Mouse (Mus musculus) cerebellum, postnatal 25 days (tissue): ENCODE results near the gene Abcb9.
A peak's percentile ranks its signal among the peaks of the same experiment; 100 is the strongest.

Experiments used
- DNase-seq, 2 experiments: peaks; one replicate each; pipeline ENCODE4 v3.0.0; 2021; ENCODE audit warnings: mixed read lengths in 2 of 2

Abcb9 gene

GRCm38 (mm10) chr5:124030386-124031067, 65.1 kb downstream of the Abcb9 start:
- peak; percentile 63 to 68 for DNase-seq

DNA sequence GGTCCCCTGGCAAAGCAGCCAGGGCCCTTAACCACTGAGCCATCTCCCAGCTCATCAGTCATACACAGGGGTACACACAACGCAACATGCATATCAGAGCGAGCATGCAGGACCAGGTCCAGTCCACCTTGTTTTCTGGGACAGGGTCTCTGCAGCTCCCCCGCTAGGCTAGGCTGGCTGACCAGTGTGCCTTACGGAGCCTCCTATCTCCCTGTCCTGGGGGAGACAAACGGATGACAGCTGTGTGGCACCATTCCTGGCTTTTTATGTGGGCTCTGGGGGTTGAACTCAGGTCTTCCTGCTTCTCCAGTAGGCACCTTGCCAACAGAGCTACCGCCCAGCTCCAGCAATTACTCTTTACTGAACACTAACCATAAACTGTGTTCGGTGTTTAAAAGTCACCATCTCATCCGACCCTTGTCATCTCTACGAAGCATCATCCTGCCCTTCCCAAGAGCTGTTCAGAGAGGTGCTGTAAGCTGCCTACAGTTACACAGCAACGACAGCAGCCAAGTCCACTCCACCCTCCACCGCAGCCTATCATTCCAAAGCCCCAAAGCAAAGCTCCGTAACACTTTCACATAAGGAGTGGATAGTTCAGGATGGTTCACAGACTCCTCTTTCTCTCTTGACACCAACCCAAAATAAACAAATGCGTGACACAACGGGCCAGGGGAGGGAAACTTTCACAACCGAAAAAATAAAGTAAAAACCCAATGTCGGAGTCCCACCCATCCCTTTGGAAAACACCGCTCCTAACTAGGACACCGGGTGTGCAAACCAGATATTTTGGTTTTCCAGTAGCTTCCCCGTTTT, 66.2 kb downstream of the Abcb9 start:
- peak in 1 of 2 experiments; percentile 41 for DNase-seq

GRCm38 (mm10) chr5:124028680-124029079, 66.9 kb downstream of the Abcb9 start:
- no peak for DNase-seq

DNA sequence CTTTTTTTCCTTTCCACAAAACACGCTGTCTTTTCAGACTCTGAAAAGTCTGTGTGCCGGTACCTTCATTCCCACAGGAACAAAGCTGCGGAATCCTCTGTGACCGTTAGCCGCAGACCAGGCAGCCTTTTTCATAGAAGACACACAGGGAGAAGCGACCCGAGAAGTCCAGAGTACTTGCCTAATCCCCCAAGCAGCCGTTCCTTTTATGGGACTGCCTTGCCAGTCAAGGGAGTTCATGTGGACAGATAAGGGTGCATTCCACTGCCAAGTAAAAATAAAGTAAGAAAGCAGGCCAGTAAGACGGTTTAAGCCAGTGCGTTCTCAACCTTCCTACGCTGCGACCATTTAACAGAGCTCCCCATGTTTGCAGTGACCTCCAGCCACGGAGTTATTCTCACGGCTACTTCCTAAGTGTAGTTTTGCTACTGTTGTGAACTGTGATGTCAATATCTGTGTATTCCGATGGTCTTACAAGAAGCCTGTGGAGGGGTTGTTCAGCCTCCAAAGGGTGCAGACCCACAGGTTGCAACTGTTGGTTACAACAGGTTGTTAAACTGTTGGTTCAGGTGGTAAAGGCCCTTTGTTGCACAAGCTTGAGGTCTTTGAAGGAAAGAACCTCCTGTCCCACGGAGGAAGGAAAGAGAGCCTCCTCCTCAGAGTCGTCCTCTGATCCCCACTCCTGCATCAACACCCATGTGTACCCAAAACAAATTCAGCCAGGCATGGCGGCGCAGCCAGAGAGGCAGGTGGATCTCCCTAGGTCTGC, 67.7 kb downstream of the Abcb9 start:
- DNase-seq: no peak

DNA sequence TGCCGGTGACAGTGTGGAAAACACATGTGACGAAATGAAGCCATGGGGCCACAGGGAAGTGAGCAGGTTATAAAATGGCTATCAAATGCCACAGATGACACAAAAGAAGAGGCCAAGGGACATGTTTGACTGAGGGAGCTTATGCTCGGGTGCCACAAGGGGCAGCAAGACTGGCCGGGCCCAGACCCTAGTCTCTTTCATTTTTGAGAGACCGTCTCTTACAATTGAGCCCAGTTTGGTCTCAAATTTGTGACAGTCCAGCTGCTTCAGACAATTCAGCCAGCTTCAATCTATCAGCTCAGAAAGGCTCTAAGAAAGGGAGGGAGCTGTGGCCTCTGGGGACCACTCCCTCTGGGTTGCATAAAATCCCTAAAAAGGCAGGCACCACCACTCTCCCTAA, 69.0 kb downstream of the Abcb9 start:
- no peak for DNase-seq

DNA sequence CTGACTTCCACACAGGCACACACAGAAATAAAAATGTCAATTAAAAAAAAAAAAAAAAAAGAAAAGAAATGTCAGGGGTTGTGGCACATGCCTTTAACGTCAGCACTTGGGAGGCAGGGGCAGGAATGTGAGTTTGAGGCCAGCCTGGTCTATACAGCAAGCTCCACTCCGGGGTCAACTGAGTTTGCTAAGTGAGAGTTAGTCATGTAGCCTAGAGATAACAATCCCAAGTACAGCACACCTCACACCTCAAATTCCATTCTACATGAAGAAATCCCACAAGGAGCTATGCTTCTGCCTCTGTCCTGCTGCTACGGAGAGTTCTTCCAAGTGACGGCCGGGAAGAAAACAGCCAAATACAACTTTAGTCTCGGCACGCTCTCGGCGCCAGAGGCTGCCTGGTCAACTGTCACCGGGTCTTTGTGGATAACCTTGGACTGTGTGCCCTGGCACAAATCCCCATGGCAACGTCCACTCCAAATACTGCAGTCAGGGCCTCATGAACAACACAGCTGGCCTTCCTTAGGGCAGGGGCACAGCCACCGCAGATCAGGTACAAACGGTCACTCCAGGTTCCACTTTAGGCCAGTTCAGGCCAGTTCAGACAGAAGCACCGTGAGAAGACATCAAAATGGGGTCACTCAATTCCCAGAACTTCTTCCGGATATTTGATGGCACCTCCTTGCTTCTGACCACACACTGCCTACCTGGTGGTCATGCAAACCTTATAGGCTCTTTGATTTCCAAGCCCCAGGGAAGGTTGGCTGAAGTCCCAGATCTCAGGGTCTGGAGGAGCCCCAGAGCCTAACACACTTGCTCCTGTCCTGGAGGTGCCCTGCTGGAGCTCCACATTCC, 69.8 kb downstream of the Abcb9 start:
- peak in 1 of 2 experiments; percentile 55 for DNase-seq

GRCm38 (mm10) chr5:124025146-124025545, 70.5 kb downstream of the Abcb9 start:
- DNase-seq: peak in 1 of 2 experiments; percentile 14

GRCm38 (mm10) chr5:124024677-124025076, 70.9 kb downstream of the Abcb9 start:
- DNase-seq: peak; percentile 81 to 88

DNA sequence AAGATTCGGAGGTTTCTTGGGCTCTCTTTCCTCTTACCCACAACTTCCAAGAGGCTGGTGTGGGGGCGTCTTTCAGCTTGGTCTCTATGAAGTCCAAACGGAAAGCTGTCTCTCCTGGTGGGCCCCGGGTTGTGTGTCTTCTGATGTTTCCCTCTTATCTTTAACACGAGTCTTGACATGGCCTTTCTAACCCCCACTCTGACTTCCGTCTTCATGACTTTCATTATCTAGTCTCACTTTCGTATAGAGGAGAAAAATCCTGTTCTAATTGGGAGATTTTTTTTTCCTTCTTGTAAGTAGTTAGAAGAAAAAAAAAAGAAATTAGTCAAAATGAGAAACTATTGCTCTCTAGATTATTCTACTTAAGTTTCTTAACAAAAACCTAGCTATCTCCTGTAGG, 73.2 kb downstream of the Abcb9 start:
- DNase-seq: no peak

DNA sequence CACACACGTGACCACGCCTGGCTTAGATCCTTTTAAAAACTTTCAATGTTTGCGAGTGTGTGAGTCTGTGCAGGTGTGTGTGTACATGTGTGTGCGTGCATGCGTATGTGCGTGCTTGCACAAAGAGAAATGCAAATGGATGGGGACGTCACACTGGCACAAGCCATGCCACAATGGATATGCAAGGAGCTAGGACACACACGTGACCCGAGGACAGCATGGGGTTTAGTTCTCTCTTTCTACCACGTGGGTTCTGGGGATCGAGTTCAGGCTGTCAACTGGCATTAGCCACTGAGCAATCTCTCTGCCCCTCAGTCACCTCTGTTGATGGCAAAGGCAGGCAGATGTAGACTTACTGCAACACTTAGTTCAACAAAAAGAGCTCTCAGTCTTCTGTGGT, 73.9 kb downstream of the Abcb9 start:
- DNase-seq: peak; percentile 12 to 16

DNA sequence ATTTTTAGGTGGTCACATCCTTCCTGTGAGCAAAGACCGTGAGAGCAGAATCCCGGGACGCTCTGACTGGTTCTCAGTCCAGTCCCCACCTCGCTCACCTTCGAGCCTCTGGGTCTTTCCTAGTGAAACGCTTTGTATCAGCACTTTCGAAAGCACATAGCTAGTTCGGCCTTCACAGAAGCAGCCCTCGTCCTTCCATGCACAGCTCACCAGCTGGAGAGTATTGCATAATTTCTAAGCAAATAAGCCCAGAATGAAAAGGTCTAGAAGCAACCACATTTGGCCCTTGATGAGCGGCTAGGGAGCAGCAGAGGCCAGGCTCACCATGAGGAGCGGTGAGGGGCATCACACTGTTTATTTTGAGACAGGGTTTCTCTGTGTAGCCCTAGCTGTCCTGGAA, 74.5 kb downstream of the Abcb9 start:
- peak; percentile 17 to 22 for DNase-seq

DNA sequence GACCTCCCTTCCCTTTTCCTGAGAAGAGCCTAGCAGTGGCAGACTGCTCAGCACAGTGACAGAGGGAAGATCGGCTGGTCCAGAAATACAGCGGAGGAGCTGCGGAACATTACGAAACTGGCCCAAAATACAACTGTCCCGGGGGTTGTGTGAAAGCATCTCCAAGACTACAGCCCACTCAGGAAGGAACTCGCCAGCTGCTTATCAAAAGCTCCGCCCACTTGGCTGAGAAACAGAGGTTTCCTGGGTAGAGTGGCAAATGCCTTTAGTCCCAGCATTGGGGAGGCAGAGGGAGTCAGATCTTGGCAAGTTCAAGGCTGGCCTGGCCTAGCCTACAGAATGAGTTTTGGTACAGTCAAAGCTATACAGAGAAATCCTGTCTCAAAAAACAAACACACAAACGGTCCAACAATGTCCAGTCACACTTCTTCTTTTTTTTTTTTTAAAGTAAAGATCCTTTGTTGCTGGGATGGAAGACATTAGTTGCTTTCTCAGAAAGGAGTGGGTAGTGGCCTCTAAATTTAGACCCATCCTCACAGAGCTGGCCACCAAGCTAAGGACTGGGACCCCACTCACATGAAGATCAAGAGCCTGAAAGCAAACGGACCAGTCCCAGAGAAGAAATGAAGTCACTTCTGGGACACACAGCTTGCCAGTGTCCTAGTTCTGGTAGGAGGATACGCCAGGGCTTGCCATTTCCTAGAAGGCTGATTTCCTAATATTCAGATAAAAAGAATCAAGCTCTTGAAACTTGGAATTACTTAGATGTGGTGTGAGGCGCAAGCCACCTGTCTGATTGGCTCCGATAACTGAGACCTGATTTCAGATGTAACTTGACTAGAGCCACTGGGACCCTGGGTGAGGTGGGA, 76.0 kb downstream of the Abcb9 start:
- peak; percentile 49 to 56 for DNase-seq

GRCm38 (mm10) chr5:124018651-124019050, 76.9 kb downstream of the Abcb9 start:
- peak; percentile 9 to 17 for DNase-seq

DNA sequence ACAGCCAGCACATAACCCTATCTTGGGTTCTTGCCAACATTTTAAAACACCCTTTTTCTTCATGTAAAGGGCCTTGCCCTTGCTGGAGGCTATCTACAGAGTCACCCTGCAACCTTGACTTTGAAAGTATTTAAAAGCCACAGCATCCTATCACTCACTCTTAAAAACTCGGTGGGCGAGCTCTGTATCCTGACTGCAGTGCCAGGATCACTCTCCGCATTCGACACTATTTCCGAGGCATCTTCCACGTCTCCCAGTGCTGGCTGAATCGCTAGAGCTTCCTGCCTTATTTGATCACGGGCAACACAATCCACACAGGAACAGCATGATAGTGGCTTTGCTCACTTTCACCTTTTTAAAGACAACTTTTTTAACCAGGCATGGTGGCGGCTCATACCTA, 77.7 kb downstream of the Abcb9 start:
- peak; percentile 10 to 22 for DNase-seq

- no peak for DNase-seq
Observed at GRCm38 (mm10) chr5:124016291-124016821, 79.2 kb downstream of the Abcb9 start.

DNA sequence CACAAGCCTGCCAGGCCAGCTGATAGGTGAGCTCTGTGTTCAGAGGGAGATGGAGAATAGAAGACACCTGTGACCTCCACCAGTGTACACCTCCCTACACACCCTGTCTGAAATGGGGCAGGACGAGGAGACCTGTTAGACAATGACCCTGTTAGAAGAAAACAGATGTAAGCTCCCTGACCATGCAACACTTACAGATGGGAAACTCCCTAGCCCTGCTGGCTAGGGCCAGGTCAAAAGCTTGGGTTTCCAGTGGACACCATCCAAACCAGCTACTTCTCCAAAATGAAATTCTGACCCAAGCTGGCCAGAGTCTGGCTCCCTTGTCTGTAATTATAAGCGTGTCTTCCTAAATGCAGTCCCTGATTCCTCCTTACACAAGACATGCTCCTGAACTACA, 79.9 kb downstream of the Abcb9 start:
- no peak for DNase-seq

DNA sequence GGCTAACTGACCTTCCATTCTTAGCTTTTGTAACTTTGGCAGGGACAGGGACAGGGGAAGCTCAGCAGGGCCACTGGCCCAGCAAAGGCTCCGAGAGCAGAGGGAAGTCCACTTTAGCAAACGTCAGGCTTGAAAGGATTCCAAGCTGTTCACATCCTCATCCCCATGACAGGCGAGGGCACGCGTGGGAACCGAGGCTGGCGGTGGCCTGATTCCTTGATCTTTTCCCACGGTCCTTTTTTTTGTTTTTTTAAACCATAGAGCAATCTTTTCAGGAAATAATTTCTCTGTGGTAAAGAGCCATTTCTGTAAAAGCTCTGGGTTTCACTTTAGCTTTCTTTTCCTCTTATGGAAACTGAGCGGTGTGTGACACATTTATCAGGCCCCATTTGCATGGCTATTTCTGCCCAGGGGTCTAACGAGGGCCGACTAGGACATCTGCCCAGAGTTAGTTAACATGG, 80.8 kb downstream of the Abcb9 start:
- peak in 1 of 2 experiments; percentile 56 for DNase-seq

GRCm38 (mm10) chr5:124014180-124014579, 81.4 kb downstream of the Abcb9 start:
- no peak for DNase-seq

DNA sequence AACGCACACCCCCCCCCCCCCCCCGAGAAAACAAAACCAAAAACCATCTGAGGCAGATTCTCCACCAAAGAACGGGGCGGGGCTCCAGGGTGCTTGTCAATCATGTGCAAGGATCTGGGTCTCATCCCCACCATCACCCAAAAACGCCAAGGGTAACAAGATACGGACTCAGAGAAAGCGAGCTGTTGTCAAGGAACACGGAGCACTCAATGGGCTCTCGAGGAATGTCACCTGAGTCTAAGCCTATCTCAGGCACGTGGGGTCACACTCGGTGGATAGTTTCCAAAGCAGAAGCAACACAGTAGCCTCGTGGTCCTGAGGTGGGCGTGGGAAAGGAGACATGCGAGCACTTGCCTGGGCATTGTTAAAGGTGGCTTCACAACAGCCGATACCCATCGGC, 81.9 kb downstream of the Abcb9 start:
- DNase-seq: no peak

DNA sequence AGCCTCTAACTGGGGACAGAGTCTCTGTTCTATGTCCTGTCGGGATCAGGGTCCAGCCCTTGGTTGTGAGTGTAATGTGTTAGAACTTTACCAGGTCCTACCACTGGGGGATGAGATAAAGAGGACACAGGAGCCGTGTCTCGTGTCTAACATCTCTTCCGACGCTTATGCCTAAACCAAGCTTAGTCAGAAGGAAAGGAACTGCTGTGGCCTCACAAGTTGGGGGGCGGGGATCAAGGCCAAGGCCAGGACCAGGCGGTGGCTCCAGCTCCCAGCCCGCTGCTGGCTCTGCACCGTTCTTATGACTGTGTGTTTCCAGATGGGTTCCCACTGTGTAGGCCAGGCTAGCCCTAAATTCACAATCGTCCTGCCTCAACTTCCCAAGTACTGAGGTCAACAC, 82.7 kb downstream of the Abcb9 start:
- no peak for DNase-seq

- peak; percentile 55 to 65 for DNase-seq
Observed at GRCm38 (mm10) chr5:124011927-124012326, 83.7 kb downstream of the Abcb9 start.
